Mouse (Mus musculus): ENCODE results near the gene Fau. TPM values are rescaled to one million over a fixed set of nuclear protein-coding genes. Genes with fewer than 3 reads are reported as not detected.

Fau gene
- polyA plus RNA-seq, 1 experiment from 2014 or later = 779 TPM

DNA sequence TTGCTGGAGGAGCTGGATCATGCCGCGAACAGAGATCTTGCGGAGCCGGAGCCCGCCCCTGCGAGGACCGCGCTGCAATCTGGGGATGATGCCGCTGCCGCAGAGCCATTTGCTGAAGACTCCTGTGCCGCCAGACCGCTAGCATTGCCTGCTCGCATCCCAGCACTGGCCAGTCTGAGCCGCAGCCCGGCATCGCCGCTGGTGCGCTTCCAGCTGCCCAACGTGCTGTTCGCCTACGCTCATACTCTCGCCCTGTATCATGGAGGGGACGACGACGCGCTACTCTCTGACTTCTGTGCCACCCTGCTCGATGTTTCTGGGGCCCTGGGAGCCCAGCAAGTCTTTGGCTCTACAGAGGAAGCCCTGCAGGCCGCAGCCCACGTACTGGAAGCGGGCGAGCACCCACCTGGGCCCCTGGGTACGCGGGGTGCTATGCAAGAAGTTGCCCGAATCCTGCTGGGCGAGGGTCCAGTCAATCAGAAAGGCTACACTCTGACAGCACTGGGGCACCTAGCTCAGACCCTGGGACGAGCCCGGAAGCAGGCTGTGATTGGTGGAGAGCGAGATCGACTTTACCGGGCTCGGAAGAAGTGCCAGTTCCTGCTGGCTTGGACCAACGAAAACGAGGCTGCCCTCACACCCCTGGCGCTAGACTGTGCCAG, 4.1 kb downstream of the Fau start:
- H3K4me1 ChIP-seq (replicated peaks) = peaks cover 28% of the 10 kb centered on the region
- no peaks in the 10 kb centered on the region for H3K27me3 ChIP-seq
- 2% methylated on average over 44 of the region's 44 CpGs for WGBS
- H3K27ac ChIP-seq = peak overlapping the region; percentile 92
- H3K36me3 ChIP-seq = peaks cover 20% of the 10 kb centered on the region
- H3K9ac ChIP-seq (replicated peaks) = peak overlapping the region; percentile 94
- H3K4me3 ChIP-seq (replicated peaks) = peak overlapping the region; percentile 91
- no peaks in the 10 kb centered on the region for H3K9me3 ChIP-seq
- no peak for ATAC-seq (ENCODE audit: insufficient number of reproducible peaks, insufficient read depth, low FRiP score, low TSS enrichment, low read depth)
- peak overlapping the region; percentile 96 for H3K4me2 ChIP-seq

DNA sequence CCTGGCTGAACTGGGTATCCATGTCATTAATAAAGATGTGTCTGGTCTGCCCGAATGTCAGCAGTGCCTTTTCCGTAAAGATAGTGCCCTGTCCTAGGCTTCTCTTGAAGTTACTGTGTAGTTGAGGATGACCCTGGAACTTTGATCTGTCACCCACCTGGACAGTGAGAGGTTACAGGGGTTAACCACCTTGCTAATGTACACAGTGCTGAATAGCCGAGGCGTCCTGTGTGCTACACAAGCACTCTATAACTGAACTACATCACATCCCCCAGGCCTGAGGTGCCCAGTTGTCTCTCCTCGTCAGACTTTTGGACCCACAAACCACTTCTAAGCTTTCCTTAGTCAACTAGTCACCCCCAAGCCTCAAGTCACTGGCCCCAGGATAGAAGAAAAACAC, 4.8 kb downstream of the Fau start:
- 71% methylated on average over 5 of the region's 5 CpGs for WGBS
- H3K4me1 ChIP-seq (replicated peaks) = peaks cover 32% of the 10 kb centered on the region

DNA sequence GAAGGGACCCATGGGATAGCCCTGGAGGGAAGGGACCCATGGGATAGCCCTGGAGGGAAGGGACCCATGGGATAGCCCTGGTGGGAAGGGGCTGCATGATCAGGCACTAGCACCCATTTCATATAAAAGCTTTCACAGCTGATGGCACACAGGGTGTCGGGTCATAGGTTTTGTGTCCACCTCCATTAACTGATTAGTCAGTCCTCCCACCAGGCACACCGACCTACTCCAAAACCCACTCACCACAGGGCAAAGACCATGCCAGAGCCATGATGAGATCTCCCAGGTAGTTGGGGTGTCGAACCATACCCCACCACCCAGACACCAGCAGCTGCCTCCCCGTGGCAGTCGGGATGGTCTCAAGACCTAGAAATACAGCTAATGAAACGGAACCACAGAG, 5.4 kb downstream of the Fau start:
- H3K9me3 ChIP-seq = no peaks in the 10 kb centered on the region
- H3K4me2 ChIP-seq = peak overlapping the region; percentile 96
- peaks cover 20% of the 10 kb centered on the region for H3K36me3 ChIP-seq
- H3K4me3 ChIP-seq (replicated peaks) = no peak overlapping the region
- no peak for ATAC-seq (ENCODE audit: insufficient number of reproducible peaks, insufficient read depth, low FRiP score, low TSS enrichment, low read depth)
- no peaks in the 10 kb centered on the region for H3K27me3 ChIP-seq
- H3K9ac ChIP-seq (replicated peaks) = no peak overlapping the region
- WGBS = 92% methylated on average over 6 of the region's 6 CpGs
- no peak overlapping the region for H3K27ac ChIP-seq
- H3K4me1 ChIP-seq (replicated peaks) = peaks cover 36% of the 10 kb centered on the region

More for the DNA sequence above, 4.8 kb downstream of the Fau start:
- peak overlapping the region; percentile 96 for H3K4me2 ChIP-seq
- peak overlapping the region; percentile 91 for H3K4me3 ChIP-seq (replicated peaks)
- peak overlapping the region; percentile 94 for H3K9ac ChIP-seq (replicated peaks)
- ATAC-seq (ENCODE audit: insufficient number of reproducible peaks, insufficient read depth, low FRiP score, low TSS enrichment, low read depth) = no peak
- no peak overlapping the region for H3K27ac ChIP-seq
- H3K9me3 ChIP-seq = no peaks in the 10 kb centered on the region
- H3K27me3 ChIP-seq = no peaks in the 10 kb centered on the region
- H3K36me3 ChIP-seq = peaks cover 20% of the 10 kb centered on the region

DNA sequence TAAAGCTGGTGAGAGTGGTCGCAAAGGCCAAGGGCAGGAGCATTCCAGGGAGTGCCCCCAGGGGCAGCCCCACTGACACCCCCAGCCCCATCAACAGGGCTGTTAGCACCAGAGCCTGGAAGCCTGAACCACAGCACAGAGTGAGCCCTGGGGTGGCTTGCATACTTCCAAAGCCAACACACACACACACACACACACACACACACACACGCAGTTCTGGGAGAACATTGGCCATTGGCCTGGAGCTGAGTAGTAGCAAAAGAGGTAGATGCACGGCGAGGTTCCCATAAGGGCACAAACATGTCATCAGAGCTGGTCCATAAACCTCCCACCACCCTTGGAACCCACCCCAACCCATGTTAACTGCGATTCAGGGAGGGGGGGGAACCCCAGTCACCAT, 8.9 kb downstream of the Fau start:
- Histone ChIP-seq H3K4me3 (replicated peaks) (peak overlapping the region; percentile 50), H3K9ac (replicated peaks) (peak overlapping the region; percentile 62), H3K4me2 (peak overlapping the region; percentile 86), H3K27ac (peak overlapping the region; percentile 80), H3K4me1 (replicated peaks) (peaks cover 34% of the 10 kb centered on the region), H3K9me3 (no peaks in the 10 kb centered on the region), H3K27me3 (no peaks in the 10 kb centered on the region), H3K36me3 (peaks cover 35% of the 10 kb centered on the region)
- WGBS = 43% methylated on average over 5 of the region's 5 CpGs
- ATAC-seq (ENCODE audit: insufficient number of reproducible peaks, insufficient read depth, low FRiP score, low TSS enrichment, low read depth) = no peak

DNA sequence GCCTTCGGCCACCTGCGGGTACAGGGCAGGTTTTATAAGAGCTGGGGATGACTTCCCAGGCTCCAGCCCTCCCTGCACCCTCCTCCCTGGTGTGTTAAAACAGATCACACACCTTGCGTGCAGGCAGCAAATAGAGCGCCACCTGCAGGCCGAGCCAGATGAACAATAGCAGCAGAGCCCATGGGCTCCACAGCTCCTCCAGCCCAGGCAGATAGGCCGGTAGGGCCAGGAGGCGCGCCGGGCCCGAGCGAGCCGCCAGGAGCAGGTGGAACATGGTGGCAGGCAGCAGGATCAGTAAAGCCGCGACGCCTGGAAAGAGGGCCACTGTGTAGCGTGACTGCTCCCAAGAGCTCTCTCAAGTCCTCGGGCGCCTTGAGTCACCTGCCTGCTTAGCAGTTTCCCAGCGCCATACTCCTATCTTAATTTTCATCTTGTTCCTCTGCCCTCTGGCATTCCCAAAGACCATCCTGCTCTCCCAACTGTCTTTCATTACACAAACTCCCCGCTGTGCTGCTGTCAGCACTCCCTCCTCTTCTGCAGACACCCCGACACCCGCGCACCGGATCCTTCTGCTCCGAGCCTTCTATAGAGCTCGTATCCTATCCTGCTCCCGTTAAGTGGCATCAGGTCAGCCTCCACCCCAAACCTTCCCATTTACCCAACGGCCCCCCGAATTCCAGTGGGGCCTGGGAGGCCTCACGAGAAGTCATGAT, 9.5 kb downstream of the Fau start:
- H3K36me3 ChIP-seq = peaks cover 38% of the 10 kb centered on the region
- 1% methylated on average over 30 of the region's 30 CpGs for WGBS
- ATAC-seq (ENCODE audit: insufficient number of reproducible peaks, insufficient read depth, low FRiP score, low TSS enrichment, low read depth) = peak; percentile 38; the same call in 1 of the 2 replicates

DNA sequence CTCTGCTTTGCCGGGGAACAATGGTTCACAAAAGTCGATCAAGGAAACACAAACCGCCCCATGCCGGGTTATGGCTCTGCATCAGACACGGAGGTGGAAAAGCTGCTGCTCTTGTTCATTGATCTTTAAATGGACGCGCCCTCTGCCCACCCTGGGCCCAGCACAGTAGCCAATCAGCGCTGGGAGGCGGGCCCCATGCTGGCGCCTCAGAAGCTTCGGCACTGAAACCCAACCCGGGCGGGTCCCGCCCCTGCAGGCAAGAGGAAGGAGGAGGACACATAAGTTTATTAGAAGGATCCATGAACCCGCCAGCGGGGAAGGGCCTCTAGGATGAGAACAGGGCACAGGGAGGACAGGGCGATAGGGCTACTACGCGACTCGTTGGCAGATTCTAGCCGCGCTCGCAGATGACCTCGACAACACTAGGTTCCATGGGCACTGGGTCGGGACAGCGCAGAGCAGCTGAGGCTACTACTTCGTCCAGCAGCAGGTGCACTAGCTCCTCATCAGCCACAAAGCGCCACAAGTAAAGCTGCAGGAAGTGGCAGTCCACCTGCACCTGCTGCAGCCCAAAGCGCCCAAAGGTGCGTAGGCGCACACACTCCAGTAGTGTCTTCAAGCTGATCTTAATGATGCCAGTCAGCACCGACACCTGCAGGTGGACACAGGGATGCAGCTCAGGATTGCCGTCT, 10.2 kb downstream of the Fau start, which contains the start of gene Tm7sf2:
Gene Tm7sf2 (minus strand): TSS at position 650 of the 692 bp plus-strand sequence.
- WGBS = 10% methylated on average over 33 of the region's 33 CpGs

More for the DNA sequence above, 9.5 kb downstream of the Fau start:
- Histone ChIP-seq H3K4me1 (replicated peaks) (peaks cover 30% of the 10 kb centered on the region), H3K4me3 (replicated peaks) (peak overlapping the region; percentile 50), H3K27me3 (no peaks in the 10 kb centered on the region), H3K9ac (replicated peaks) (peak overlapping the region; percentile 62), H3K9me3 (no peaks in the 10 kb centered on the region), H3K27ac (peak overlapping the region; percentile 80), H3K4me2 (peak overlapping the region; percentile 86)

DNA sequence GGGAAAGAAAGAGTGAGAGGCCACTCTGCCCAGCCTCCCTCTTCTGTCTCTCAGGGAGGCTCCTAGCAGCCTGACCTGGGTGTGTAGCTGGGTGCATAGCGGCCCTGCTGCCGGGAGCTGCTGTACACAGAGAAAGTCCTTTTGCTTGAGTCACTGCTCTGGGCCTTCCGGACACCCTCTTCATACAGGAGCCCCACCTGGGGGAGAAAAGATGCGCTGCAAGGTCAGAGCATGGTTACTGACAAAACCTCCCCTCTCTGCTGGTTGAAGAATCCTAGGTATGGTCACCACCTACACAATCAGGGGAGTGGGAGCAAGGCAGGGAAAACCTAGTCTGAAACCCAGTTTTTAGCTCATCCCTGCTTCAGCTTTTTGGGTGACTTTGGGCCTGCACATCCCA, 11.3 kb downstream of the Fau start:
- H3K4me2 ChIP-seq = no peak overlapping the region
- no peaks in the 10 kb centered on the region for H3K27me3 ChIP-seq
- peaks cover 50% of the 10 kb centered on the region for H3K36me3 ChIP-seq
- H3K4me1 ChIP-seq (replicated peaks) = peaks cover 22% of the 10 kb centered on the region
- no peak overlapping the region for H3K27ac ChIP-seq
- WGBS = 80% methylated on average over 4 of the region's 4 CpGs
- H3K9me3 ChIP-seq = no peaks in the 10 kb centered on the region
- H3K4me3 ChIP-seq (replicated peaks) = no peak overlapping the region
- ATAC-seq (ENCODE audit: insufficient number of reproducible peaks, insufficient read depth, low FRiP score, low TSS enrichment, low read depth) = no peak
- no peak overlapping the region; the same call in 1 of the 2 replicates for H3K9ac ChIP-seq (replicated peaks)

More for the DNA sequence above, 10.2 kb downstream of the Fau start, which contains the start of gene Tm7sf2:
- Histone ChIP-seq H3K4me2 (peak within 1 kb of the TSS; percentile 86), H3K27me3 (no peaks in the 10 kb centered on the region), H3K27ac (peak within 1 kb of the TSS; percentile 80), H3K9me3 (no peaks in the 10 kb centered on the region), H3K9ac (replicated peaks) (peak within 1 kb of the TSS; percentile 62), H3K4me3 (replicated peaks) (peak within 1 kb of the TSS; percentile 50), H3K36me3 (peaks cover 43% of the 10 kb centered on the region), H3K4me1 (replicated peaks) (peaks cover 23% of the 10 kb centered on the region)
- peak; percentile 87 for ATAC-seq (ENCODE audit: insufficient number of reproducible peaks, insufficient read depth, low FRiP score, low TSS enrichment, low read depth)

DNA sequence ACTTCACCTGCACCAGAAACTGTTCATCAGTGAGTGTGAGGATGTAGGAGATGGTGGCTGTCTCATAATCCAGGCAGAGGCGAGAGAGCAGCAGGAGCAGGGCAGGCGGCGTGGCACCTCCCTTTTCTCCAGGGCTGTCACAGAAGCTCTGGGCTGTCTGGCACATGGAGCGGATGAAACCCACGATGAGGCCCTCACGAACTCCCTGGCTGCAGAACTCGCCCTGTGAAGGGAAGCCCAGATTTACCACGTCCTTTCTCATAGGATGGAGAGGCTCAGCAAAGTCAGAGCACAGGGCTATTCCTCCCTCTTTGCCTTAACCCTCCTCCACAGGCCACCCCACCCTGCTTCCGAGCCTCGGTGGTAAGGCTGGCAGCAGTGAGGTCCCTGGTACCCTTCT, 12.2 kb downstream of the Fau start:
- H3K27me3 ChIP-seq = no peaks in the 10 kb centered on the region
- H3K4me2 ChIP-seq = no peak overlapping the region
- H3K27ac ChIP-seq = no peak overlapping the region
- H3K4me3 ChIP-seq (replicated peaks) = no peak overlapping the region
- 91% methylated on average over 10 of the region's 10 CpGs for WGBS
- H3K9ac ChIP-seq (replicated peaks) = no peak overlapping the region
- H3K36me3 ChIP-seq = peaks cover 59% of the 10 kb centered on the region
- ATAC-seq (ENCODE audit: insufficient number of reproducible peaks, insufficient read depth, low FRiP score, low TSS enrichment, low read depth) = no peak
- H3K9me3 ChIP-seq = no peaks in the 10 kb centered on the region
- peaks cover 22% of the 10 kb centered on the region for H3K4me1 ChIP-seq (replicated peaks)

DNA sequence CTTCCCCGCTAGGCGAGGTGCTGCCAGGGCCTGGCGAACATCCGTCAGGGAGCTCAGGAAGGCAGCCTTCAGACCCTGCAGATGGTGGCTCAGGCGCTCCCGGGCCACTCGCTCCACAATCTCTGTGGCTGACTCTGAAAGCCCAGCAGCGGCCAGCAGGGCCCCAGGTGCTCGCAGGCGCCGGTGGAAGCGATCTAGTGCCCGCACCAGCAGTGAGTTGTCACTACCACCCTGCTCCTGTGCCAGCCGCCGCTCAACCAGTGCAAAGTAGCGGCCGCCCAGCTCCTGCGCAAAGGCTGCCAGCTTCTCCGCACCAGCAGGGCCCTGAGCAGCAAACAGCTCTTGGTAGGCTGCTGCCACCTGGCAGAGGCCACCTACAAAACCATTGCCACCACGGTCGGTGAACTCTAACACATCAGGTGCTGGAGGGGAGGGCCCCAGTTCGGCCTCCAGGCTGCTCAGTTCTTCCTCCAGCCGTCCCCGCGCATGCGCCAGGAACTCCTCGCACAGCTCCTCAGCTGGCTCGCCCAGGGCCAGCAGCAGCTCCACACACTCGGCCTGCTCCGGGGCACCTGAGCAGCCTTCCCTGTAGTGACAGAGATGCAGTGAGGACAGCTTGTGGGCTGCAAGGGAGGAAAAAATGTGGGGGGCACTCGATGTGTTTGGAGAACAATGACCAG, 13.1 kb downstream of the Fau start:
- Histone ChIP-seq H3K9ac (replicated peaks) (no peak overlapping the region), H3K4me3 (replicated peaks) (no peak overlapping the region), H3K27me3 (no peaks in the 10 kb centered on the region), H3K9me3 (no peaks in the 10 kb centered on the region), H3K4me1 (replicated peaks) (peaks cover 22% of the 10 kb centered on the region), H3K27ac (no peak overlapping the region), H3K4me2 (no peak overlapping the region), H3K36me3 (peaks cover 63% of the 10 kb centered on the region)
- ATAC-seq (ENCODE audit: insufficient number of reproducible peaks, insufficient read depth, low FRiP score, low TSS enrichment, low read depth) = no peak
- 90% methylated on average over 31 of the region's 31 CpGs for WGBS

DNA sequence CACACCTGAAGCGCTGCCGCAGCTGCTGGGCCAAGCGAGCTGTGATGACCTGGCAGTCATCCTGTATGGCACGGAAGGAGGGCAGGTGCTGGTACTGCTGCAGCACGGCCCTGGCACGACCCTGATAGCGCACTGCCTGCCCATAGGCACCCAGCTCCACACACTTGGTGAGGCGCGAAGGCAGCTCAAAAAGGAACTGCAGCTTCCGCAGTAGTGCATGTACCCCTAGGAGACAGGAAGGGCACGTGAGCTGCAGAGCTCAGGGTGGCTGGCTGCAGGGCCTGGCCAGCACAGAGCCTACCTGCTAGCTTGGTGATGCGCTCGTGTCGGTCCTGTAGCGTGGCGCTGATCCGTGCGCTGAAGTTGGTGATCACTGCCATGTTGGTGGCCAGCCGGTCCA, 13.6 kb downstream of the Fau start:
- 91% methylated on average over 19 of the region's 19 CpGs for WGBS
- Histone ChIP-seq H3K27me3 (no peaks in the 10 kb centered on the region), H3K4me1 (replicated peaks) (peaks cover 24% of the 10 kb centered on the region), H3K27ac (no peak overlapping the region), H3K36me3 (peaks cover 63% of the 10 kb centered on the region), H3K4me2 (no peak overlapping the region), H3K4me3 (replicated peaks) (no peak overlapping the region), H3K9ac (replicated peaks) (no peak overlapping the region), H3K9me3 (no peaks in the 10 kb centered on the region)
- ATAC-seq (ENCODE audit: insufficient number of reproducible peaks, insufficient read depth, low FRiP score, low TSS enrichment, low read depth) = no peak

DNA sequence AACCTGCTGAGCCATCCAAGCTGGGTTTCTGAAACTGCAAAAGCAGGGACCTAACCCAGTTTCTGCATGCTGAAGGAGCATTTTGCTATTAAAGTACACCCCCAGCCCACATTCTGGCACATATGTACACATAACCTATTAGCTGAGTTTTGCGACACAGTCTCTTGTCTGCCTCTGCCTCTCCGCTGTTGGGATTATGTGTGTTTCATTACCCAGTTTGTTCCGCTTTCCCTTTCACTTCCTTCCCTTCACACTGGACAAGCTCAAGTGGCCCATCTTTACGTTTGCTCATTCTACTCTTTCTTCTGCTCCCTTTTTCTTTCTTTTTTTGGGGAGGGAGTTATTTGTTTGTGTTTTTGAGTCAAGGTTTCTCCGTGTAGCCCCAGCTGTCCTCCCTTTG, 16.2 kb downstream of the Fau start:
- 93% methylated on average over 5 of the region's 5 CpGs for WGBS
- no peak overlapping the region for H3K9ac ChIP-seq (replicated peaks)
- no peak overlapping the region for H3K4me3 ChIP-seq (replicated peaks)
- H3K27ac ChIP-seq = no peak overlapping the region
- no peak for ATAC-seq (ENCODE audit: insufficient number of reproducible peaks, insufficient read depth, low FRiP score, low TSS enrichment, low read depth)
- H3K27me3 ChIP-seq = no peaks in the 10 kb centered on the region
- H3K9me3 ChIP-seq = no peaks in the 10 kb centered on the region
- no peak overlapping the region for H3K4me2 ChIP-seq
- H3K36me3 ChIP-seq = peaks cover 58% of the 10 kb centered on the region
- H3K4me1 ChIP-seq (replicated peaks) = peaks cover 14% of the 10 kb centered on the region
